Mouse (Mus musculus) cerebellum, postnatal 36 days (tissue): ENCODE data around the gene Syngr3.
"Not testable (repeated sequence)": the region's sequence is repeated elsewhere in the genome, so short reads cannot be mapped to it uniquely, and the experiment has no call there.

ENCODE experiments used
- DNase-seq, 2 experiments: peaks; one replicate each; pipeline ENCODE4 v3.0.0; 2021 to 2022; ENCODE audit warnings: mixed read lengths in 2 of 2

Gene Syngr3

DNA sequence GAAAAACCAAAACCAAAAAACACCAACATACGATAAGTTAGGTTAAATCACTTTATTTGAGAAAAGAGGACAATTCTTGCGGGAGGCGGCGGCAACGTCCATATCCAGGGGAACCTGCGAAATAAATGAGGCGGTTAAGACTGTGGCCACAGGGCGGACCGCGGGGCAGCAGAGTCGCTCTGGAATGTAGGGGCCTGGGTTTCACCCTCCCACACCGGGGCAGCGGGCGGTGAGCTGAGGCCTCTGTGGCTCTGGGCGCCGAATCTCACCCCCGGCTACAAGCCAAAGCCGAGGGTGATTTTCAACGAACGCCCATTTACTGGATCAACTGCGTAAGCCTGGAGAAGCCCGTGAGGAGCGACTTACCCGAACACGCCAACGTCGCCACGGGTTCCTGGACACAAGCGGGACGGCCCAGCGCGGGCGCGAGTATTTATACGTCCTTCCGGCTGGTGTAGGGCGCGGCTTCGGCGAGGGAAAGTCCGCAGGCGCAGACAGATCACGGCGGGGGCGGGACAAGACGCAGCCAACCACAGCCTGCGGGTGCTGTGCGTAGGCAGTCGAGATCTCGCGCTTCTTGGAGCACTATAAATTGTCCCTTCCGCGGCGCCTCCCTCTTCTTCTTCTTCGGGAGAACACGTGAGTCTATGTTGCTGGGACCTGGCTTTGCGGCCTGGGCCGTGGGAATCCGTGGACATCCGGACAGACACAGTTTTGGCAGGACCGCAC, 29.9 kb upstream of the Syngr3 start:
- peak; percentile 97 to 98 for DNase-seq

DNA sequence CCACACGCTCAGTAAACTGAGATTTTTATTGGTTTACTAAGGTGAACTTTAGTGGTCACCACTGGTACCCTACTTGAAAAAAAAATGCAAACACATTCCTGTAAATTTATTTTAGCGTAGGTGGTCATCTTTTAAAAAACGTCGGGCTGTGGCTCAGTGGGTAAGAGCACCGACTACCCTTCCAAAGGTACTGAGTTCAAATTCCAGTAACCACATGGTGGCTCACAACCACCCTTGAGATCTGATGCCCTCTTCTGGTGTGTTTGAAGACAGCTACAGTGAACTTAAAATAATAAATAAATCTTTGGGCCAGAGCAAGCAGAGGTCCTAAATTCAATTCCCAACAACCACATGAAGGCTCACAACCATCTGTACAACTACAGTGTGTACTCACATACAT, 29.2 kb upstream of the Syngr3 start:
- not testable (repeated sequence) for DNase-seq

GRCm38 (mm10) chr17:24717943-24718342, 28.2 kb upstream of the Syngr3 start, which contains the start of the genes Rnf151 and Rps2:
Rnf151 (minus strand) TSS chr17:24718063.
Rps2 (plus strand) TSS chr17:24718116.
- DNase-seq = no peak

- DNase-seq = no peak
Observed at GRCm38 (mm10) chr17:24716166-24716682, 26.5 kb upstream of the Syngr3 start.

DNA sequence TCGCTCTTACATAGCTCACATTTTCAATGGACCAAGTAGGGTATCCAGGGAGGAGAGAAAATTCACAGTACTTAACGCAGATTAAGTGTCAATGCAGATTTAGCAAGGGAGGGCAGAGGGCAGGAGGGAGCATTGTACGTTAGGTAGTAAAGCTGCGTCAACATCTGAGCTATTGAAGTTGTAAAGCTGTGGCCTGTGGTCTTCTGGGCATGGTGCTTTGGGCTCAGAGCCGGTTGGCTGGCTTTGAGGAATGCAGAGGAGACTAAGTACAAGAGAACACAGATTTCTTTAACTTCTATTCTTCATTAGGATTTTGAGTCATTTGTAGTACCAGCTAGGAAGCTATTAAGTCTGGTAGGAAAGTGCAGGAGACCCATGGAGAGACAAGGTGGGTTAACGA, 25.8 kb upstream of the Syngr3 start:
- DNase-seq = no peak

GRCm38 (mm10) chr17:24708646-24709045, 18.9 kb upstream of the Syngr3 start:
- no peak for DNase-seq

DNA sequence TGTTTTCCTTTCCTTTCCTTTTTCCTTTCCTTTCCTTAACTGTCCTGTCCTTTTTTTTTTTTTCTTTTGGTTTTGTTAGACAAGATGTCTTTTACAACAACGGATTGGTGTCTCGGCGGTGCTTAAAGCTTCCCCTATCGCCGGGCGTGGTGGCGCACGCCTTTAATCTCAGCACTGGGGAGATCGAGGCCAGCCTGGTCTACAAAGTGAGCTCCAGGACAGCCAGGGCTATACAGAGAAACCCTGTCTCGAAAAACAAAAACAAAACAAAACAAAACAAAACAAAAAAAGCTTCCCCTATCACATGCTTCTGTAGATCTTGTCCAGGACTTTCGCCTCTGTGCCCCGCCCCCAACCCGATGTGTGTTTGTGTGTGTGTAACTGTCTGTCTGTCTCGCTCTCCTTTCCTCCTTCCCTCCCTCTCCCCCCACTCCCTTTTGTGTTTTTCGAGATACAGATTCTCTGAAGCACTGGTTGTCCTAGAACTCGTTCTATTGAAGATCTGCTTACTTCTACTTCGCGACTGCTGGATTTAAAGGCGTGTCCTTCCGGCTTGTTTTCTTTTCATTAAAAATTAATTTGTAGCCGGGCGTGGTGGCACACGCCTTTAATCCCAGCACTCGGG, 18.2 kb upstream of the Syngr3 start:
- DNase-seq = no peak

GRCm38 (mm10) chr17:24706982-24707800, 17.4 kb upstream of the Syngr3 start, which contains the start of gene Tbl3:
Tbl3 (minus strand) TSS chr17:24707660.
- DNase-seq = peak; percentile 94 to 96

- no peak for DNase-seq
Observed at GRCm38 (mm10) chr17:24705821-24706220, 16.1 kb upstream of the Syngr3 start.

DNA sequence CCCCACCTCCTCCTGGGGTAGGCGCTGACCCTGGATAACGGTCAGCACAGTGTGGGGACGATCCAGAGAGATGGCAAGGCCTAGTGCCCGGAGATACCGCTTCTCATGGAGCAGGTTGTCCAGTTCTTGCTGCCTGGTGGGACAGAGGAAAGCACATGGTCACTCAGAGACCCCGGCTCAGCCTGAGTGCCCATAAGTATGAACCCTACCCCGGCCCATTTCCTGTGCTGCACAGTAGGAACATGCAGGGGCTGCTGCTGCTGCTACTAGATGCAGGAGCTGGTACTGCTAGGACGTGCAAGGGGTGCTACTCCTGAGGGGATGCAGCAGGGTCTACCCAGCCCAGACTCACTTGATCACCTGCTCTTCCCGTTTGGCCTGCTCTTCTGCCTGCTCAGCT, 11.5 kb upstream of the Syngr3 start:
- DNase-seq = no peak

DNA sequence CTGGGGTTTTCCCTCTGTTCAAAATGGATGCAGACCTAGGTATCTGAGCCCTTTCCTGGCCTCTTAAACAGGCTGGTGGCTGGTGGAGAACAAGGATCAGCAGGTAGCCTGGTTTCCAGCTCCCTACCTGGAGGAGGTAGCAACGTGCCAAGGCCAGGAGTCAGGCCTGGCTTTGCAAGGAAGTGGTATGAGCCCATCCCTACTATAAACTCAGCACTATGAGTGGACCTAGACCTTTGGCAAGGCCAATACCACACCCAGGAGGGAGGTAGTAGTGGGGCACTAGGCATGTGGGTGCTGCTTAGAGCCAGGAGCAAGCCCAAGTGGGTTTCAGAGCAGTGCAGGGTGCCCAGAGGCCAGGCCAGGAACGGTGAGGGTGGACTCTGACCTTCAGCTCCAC, 9.7 kb upstream of the Syngr3 start:
- no peak for DNase-seq

DNA sequence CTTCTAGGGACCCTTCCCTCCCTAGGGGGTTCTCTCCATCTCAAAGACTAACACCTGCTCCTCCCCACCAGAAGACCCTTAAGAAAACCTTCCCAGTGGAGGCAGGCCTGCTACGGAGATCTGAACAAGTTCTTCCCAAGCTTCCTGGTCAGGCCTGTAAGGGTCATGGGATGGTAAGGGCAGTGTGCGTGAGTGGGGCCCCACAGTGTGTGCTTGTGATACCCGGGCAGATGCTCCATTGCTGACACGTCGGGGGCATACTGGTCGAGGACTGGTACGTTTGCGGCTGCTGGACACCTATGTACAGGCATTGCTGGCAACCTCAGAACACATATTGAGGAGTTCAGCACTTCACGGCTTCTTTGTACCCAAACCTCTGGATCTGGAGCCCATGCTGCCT, 9.0 kb upstream of the Syngr3 start:
- no peak for DNase-seq

GRCm38 (mm10) chr17:24697985-24698384, 8.2 kb upstream of the Syngr3 start:
- no peak for DNase-seq

DNA sequence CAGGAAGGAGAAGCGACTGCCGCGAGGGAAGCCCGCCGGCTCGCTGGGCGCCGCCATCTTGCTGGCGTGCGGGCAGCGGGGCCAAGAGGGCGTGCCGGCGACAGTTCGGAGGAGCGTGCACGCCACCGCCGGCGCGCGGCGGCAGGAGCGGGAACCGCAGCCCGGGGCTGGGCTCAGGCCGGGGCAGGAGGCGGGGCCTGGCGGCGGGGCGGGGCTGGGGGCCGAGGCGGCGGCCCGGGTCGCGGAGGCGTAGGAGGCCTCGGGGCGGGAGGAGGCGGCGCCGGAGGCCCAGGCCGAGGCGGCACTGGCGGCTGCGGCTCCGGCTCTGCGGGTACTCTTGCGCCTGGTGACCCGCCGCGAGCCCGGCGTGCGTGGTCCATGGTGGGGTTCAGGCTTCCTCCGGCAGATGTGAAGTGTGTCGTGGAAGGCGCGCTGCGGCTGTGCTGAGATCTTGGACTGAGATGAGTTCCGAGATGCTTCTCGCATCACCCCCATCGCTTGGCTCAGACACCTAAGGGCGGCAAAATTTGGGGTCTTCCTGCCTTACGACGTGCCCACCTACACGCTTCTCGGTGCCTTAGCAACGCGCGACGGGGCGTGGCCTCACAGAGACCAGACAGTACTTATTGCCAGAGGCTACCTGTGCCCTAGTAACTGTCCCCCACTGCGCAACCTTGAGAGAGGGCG, 6.4 kb upstream of the Syngr3 start, which contains the start of the genes Gfer and Noxo1:
TSS of gene Gfer (minus strand) at position 146 of the 687 bp plus-strand sequence.
TSS of gene Noxo1 (plus strand) at position 224 of the 687 bp plus-strand sequence.
- DNase-seq = peak; percentile 78 to 90

DNA sequence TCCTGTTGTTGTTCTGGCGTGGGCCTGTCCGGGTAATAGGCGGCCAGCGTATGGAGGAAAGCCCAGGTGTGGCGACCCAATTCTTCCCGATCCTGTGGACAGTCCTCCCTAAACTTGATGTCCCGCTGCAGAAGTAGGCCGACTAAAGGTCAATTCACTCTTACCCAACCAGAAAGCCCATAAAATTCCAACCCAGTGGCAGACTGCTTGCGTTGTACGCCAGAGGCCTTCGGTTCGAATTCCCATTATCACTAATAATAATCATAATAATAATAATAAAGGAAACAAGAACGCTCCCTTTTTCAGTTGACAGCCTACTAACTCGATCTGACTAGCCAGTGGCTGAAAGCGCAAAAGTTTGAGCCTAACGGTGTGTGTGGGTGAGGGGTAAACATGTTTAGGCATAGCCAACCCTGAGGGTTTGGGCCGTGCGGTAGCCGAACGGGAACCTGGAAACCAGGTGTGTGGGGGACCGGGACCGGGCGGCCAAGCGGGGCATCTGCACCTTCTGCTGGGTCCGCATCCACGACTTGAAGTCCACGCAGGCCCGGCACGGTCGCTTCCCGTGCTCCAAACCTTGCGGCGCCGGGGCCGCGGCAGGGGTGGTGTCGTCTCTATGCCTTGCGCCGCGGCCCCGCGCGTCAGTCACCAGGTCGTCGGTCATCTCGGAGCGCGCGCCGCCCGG, 5.7 kb upstream of the Syngr3 start:
- no peak for DNase-seq

GRCm38 (mm10) chr17:24692385-24692784, 2.6 kb upstream of the Syngr3 start:
- no peak for DNase-seq

GRCm38 (mm10) chr17:24687599-24687998, 2.2 kb downstream of the Syngr3 start:
- DNase-seq = no peak

DNA sequence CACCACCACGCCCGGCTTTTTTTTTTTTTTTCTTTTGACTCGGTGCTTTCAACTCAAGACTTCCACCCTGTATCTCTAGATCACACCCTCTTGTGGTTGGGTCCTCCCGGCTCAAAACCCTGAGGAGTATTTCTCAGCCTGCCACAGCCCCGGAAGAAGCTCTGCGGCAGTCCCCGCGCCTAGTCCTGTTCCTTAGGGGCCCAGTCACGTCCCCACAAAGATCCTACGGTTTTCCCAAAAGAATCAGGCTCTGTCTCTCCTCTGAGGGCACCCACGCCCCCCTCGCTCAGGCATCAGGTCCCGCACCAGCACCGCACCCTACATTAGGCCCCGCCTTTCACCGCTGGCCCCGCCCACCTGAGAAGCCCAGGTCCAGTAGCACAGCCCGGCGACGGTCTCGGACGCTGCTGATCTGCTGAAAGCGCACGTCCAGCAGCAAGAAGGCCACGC, 2.6 kb downstream of the Syngr3 start:
- DNase-seq = peak; percentile 34 to 46

- DNase-seq = no peak
Observed at GRCm38 (mm10) chr17:24686514-24686913, 3.2 kb downstream of the Syngr3 start.

DNA sequence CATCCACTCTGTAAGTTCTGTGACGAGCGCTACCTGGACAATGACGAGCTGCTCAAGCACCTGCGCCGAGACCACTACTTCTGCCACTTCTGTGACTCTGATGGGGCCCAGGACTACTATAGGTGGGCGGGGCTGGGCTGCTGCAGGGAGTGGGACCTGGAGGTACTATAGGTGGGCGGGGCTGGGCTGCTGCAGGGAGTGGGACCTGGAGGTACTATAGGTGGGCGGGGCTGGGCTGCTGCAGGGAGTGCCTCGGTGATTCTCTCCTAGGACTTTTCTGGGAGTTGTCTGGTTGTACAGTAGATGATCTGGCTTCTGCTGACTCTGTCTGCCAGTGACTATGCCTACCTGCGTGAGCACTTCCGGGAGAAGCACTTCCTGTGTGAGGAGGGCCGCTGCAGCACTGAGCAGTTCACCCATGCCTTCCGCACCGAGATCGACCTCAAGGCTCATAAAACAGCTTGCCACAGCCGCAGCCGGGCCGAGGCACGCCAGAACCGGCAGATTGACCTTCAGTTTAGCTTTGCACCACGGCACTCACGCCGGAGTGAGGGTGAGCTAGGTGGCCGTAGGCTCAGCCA, 12.2 kb downstream of the Syngr3 start:
- no peak for DNase-seq

DNA sequence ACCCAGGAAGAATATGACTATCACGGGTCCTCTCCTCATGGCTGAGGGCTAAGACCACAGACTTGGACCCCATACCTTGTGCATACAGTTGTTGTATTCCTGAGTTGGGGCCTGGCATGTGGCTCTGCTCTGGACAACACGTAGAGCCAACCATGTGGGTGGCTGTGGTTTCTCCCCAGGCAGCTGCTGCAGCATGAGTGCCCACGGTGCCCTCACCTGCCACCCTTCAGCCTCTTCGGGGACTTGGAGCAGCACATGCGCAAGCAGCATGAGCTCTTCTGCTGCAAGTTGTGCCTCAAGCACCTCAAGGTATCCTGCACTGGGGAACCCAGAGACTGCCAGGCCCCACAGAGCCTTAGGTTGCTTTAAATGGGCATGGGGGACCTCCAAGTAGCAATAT, 12.9 kb downstream of the Syngr3 start:
- DNase-seq = no peak
